Mouse (Mus musculus) stomach, embryonic 14.5 days (tissue): Measurements from ENCODE around the gene Nnat. TPM values are rescaled to one million over a fixed set of nuclear protein-coding genes. Genes with fewer than 3 reads are reported as not detected.
A peak's percentile ranks its signal among the peaks of the same experiment; 100 is the strongest.

ENCODE experiments used
- ATAC-seq: fragments of 200-750 bp; cut with Nextera tagmentation; 2 replicates; pipeline ENCODE4 v1.8.0; 2017; ENCODE audit warnings: low read depth, moderate TSS enrichment; ENCODE audit not compliant: insufficient number of reproducible peaks, insufficient read depth, low FRiP score
- H3K27ac ChIP-seq: fragments of 300-500 bp; sonication (generic); 2 replicates; pipeline ENCODE4 v1.5.1; 2014; ENCODE audit warnings: mild to moderate bottlenecking, low read length, moderate library complexity, mixed read lengths
- H3K27me3 ChIP-seq: fragments of 300-500 bp; sonication (generic); 2 replicates; pipeline ENCODE4 v1.6.1; 2014; ENCODE audit warnings: low read length, control low read depth, mixed read lengths; ENCODE audit not compliant: control insufficient read depth, insufficient read depth
- H3K36me3 ChIP-seq: fragments of 300-500 bp; sonication (generic); 2 replicates; pipeline ENCODE4 v1.6.1; 2014; ENCODE audit warnings: mild to moderate bottlenecking, control low read depth, low read length, moderate library complexity, mixed read lengths; ENCODE audit not compliant: control insufficient read depth, insufficient read depth
- H3K4me1 ChIP-seq: fragments of 300-500 bp; sonication (generic); 2 replicates; pipeline ENCODE4 v1.6.1; 2014; ENCODE audit warnings: low read length, control low read depth, mixed read lengths; ENCODE audit not compliant: control insufficient read depth, insufficient read depth
- H3K4me2 ChIP-seq: fragments of 300-500 bp; sonication (generic); replicated peaks from 2 replicates; pipeline ENCODE4 v1.6.1; 2014; ENCODE audit warnings: low read depth, low read length, control low read depth
- H3K4me3 ChIP-seq: fragments of 300-500 bp; sonication (generic); 2 replicates; pipeline ENCODE4 v1.5.1; 2014; ENCODE audit warnings: low read depth, low read length, control low read depth
- H3K9ac ChIP-seq: fragments of 300-500 bp; sonication (generic); replicated peaks from 2 replicates; pipeline ENCODE4 v1.6.1; 2014; ENCODE audit warnings: low read depth, mild to moderate bottlenecking, control low read depth, low read length, moderate library complexity, mixed read lengths
- H3K9me3 ChIP-seq: fragments of 300-500 bp; sonication (generic); 2 replicates; pipeline ENCODE4 v1.6.1; 2016; ENCODE audit warnings: low read depth, low read length, control low read depth; ENCODE audit not compliant: control insufficient read depth
- WGBS: fragments of 180-500 bp; shearing (Covaris S2); extraction: QIAGEN DNeasy Blood & Tissue Kit; methylation state at CpG from one replicate; pipeline ENCODE4 v1.1.7; 2014; 5-methylcytosine and 5-hydroxymethylcytosine counted together
- polyA plus RNA-seq: library from polyadenylated mRNA; unstranded; fragments of >200 nt; fragmentation: Nextera tagmentation; extraction: Ambion mirVana; gene quantifications from 2 replicates; pipeline ENCODE4 v1.2.1, GENCODE M21; 2014

The Nnat gene
- polyA plus RNA-seq = 350 and 400 TPM in 2 replicates

DNA sequence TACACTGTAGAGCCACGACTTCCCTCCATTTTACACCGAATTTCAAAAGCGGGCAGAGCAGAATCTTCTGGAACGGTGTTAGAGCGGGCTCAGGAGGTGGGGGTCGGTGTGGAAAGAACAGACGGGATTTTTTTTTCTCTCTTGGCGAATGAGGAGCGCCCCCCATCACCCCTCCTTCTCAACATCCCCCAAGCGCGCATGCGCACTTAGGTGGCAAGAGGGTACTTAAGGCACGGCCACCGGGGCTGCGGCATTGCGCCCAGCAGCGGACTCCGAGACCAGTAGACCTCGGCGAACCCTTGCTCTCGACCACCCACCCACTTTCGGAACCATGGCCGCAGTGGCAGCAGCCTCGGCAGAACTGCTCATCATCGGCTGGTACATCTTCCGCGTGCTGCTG is at the start of gene Nnat:
Gene Nnat, plus strand, starts transcription at position 221 of the 400 bp plus-strand sequence.
- H3K27ac ChIP-seq = peak within 1 kb of the TSS; percentile 48
- no peaks in the 10 kb centered on the region for H3K27me3 ChIP-seq
- ATAC-seq = no peak
- H3K9ac ChIP-seq = peak within 1 kb of the TSS; percentile 60
- 49% methylated on average over 27 of the region's 27 CpGs for WGBS
- peak within 1 kb of the TSS; percentile 58 for H3K4me2 ChIP-seq
- peaks cover 10% of the 10 kb centered on the region; the same call in 1 of the 2 replicates for H3K4me1 ChIP-seq
- peak within 1 kb of the TSS; percentile 43 for H3K4me3 ChIP-seq
- peaks cover 17% of the 10 kb centered on the region for H3K36me3 ChIP-seq
- peaks cover 41% of the 10 kb centered on the region for H3K9me3 ChIP-seq

- Histone ChIP-seq H3K9ac (no peak overlapping the region), H3K4me1 (peaks cover 8% of the 10 kb centered on the region), H3K4me2 (no peak overlapping the region), H3K27ac (no peak overlapping the region), H3K36me3 (no peaks in the 10 kb centered on the region), H3K27me3 (no peaks in the 10 kb centered on the region), H3K9me3 (no peaks in the 10 kb centered on the region), H3K4me3 (no peak overlapping the region)
- WGBS = 74% methylated on average over 9 of the region's 9 CpGs
- ATAC-seq = no peak
Measured at GRCm38 (mm10) chr2:157512859-157513258, 47.0 kb upstream of the Nnat start.

DNA sequence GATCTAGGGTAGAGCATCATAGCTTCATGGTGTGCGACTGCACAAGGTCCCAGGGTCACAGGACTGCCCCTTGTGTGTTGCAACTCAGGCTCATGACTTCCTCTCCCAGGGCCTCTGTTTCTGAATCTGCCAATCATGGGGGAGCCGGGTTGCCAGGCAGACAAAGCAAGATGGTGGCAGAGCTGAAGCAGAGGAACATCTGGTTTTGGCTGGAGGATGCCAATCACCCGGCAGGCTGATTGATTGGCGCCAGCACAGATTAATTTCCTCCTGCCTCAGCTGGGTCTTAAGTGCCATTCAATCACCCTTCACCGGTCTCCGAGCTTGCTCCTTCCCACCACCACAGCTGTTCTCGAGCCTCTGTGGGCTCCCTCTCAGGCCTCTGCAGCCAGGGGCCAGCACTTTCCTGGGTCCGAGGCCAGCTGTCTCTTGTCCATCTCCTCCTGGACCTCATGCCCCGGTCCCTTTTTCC is 46.1 kb upstream of the Nnat start:
- WGBS = 30% methylated on average over 9 of the region's 9 CpGs
- Histone ChIP-seq H3K27ac (no peak overlapping the region), H3K4me1 (peaks cover 8% of the 10 kb centered on the region), H3K4me3 (no peak overlapping the region), H3K36me3 (no peaks in the 10 kb centered on the region), H3K27me3 (no peaks in the 10 kb centered on the region), H3K9ac (no peak overlapping the region), H3K9me3 (no peaks in the 10 kb centered on the region), H3K4me2 (no peak overlapping the region)
- no peak for ATAC-seq

DNA sequence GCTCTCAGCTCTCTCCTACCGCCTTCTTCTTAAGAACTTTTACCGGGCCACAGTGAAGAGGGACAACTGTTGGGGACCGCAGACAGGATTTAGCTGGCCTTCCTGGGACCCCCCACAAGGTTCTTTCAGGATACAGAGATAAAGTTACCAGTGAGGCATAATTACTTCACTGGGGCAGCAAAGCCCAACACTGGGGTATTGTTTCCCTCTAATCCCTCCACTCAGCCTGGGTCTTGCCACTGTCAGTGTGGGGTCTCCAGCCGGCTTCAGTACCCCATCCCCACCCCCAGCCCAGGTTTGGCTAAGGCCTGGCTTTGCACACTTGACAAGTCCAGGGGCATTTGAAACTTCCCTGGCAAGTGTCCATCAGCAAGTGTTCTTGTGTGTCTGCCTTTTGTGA is 45.5 kb upstream of the Nnat start:
- Histone ChIP-seq H3K4me3 (no peak overlapping the region), H3K4me2 (no peak overlapping the region), H3K4me1 (peaks cover 8% of the 10 kb centered on the region), H3K27me3 (no peaks in the 10 kb centered on the region), H3K27ac (no peak overlapping the region), H3K9me3 (no peaks in the 10 kb centered on the region), H3K36me3 (no peaks in the 10 kb centered on the region), H3K9ac (no peak overlapping the region)
- 22% methylated on average over 4 of the region's 4 CpGs for WGBS
- no peak for ATAC-seq

DNA sequence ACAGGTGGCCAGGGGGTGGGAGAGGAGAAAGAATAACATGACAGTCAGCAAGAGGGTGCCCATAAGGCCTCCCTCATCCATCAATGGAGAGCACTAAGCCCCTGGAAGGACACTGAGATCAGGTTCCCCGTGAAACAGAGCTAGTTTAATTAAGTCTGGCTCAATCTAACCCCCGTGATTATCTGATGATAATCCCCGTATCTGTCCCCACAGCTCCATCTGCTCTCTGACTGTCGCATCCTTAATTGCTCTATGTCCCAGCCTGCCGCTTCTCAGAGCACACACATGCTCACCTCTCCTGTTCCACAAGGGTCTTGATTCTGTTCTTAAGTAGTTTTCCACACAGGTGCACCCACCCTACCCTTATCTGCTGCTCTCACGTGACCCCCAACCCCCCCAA is 42.4 kb upstream of the Nnat start:
- Histone ChIP-seq H3K9ac (no peak overlapping the region), H3K9me3 (no peaks in the 10 kb centered on the region), H3K4me3 (no peak overlapping the region), H3K4me2 (no peak overlapping the region), H3K4me1 (peaks cover 8% of the 10 kb centered on the region), H3K27ac (no peak overlapping the region), H3K36me3 (no peaks in the 10 kb centered on the region), H3K27me3 (no peaks in the 10 kb centered on the region)
- WGBS = 57% methylated on average over 6 of the region's 6 CpGs
- no peak for ATAC-seq

- H3K4me2 ChIP-seq = no peak overlapping the region
- peaks cover 8% of the 10 kb centered on the region for H3K4me1 ChIP-seq
- H3K27me3 ChIP-seq = no peaks in the 10 kb centered on the region
- H3K36me3 ChIP-seq = no peaks in the 10 kb centered on the region
- no peaks in the 10 kb centered on the region for H3K9me3 ChIP-seq
- no peak overlapping the region for H3K9ac ChIP-seq
- no peak overlapping the region for H3K27ac ChIP-seq
- no peak for ATAC-seq
- WGBS = 39% methylated on average over 7 of the region's 7 CpGs
- H3K4me3 ChIP-seq = no peak overlapping the region
Measured at GRCm38 (mm10) chr2:157518451-157518850, 41.4 kb upstream of the Nnat start.

- 68% methylated on average over 6 of the region's 6 CpGs for WGBS
- ATAC-seq = no peak
- H3K36me3 ChIP-seq = no peaks in the 10 kb centered on the region
- H3K9me3 ChIP-seq = no peaks in the 10 kb centered on the region
- H3K27ac ChIP-seq = no peak overlapping the region
- H3K4me3 ChIP-seq = no peak overlapping the region
- H3K4me2 ChIP-seq = no peak overlapping the region
- no peaks in the 10 kb centered on the region for H3K27me3 ChIP-seq
- H3K4me1 ChIP-seq = peaks cover 1% of the 10 kb centered on the region
- H3K9ac ChIP-seq = no peak overlapping the region
Measured at GRCm38 (mm10) chr2:157519452-157519851, 40.4 kb upstream of the Nnat start.

GRCm38 (mm10) chr2:157520496-157520895 is 39.4 kb upstream of the Nnat start:
- Histone ChIP-seq H3K4me3 (no peak overlapping the region), H3K4me2 (no peak overlapping the region), H3K27me3 (no peaks in the 10 kb centered on the region), H3K9me3 (no peaks in the 10 kb centered on the region), H3K4me1 (no peaks in the 10 kb centered on the region), H3K36me3 (no peaks in the 10 kb centered on the region), H3K27ac (no peak overlapping the region), H3K9ac (no peak overlapping the region)
- WGBS = 34% methylated on average over 5 of the region's 5 CpGs
- ATAC-seq = no peak

GRCm38 (mm10) chr2:157522556-157522955 is 37.3 kb upstream of the Nnat start:
- no peaks in the 10 kb centered on the region for H3K9me3 ChIP-seq
- 70% methylated on average over 3 of the region's 3 CpGs for WGBS
- no peak overlapping the region for H3K4me2 ChIP-seq
- no peak overlapping the region for H3K27ac ChIP-seq
- no peak for ATAC-seq
- no peaks in the 10 kb centered on the region for H3K4me1 ChIP-seq
- H3K36me3 ChIP-seq = no peaks in the 10 kb centered on the region
- no peak overlapping the region for H3K9ac ChIP-seq
- no peaks in the 10 kb centered on the region for H3K27me3 ChIP-seq
- no peak overlapping the region for H3K4me3 ChIP-seq
